Mouse (Mus musculus) liver, embryonic 11.5 days (tissue): Measurements from ENCODE around the gene Panx2. TPM values are rescaled to one million over a fixed set of nuclear protein-coding genes. Genes with fewer than 3 reads are reported as not detected.

Experiments
- ATAC-seq: fragments of 200-750 bp; cut with Nextera tagmentation; replicated peaks from 2 replicates; pipeline ENCODE4 v1.8.0; 2017; ENCODE audit warnings: moderate number of reproducible peaks, mild to moderate bottlenecking, moderate TSS enrichment, moderate library complexity; ENCODE audit not compliant: low FRiP score
- DNase-seq: peaks from one replicate; pipeline ENCODE4 v3.0.0-alpha.2; 2017; ENCODE audit warnings: low spot score
- H3K27ac ChIP-seq: fragments of 300-500 bp; sonication (generic); 2 replicates; pipeline ENCODE4 v1.5.1; 2014; ENCODE audit warnings: mild to moderate bottlenecking, low read depth, low read length, control low read depth
- H3K27me3 ChIP-seq: fragments of 300-500 bp; sonication (generic); replicated peaks from 2 replicates; pipeline ENCODE4 v1.6.1; 2014; ENCODE audit warnings: low read length, mixed read lengths; ENCODE audit not compliant: control insufficient read depth, insufficient read depth
- H3K36me3 ChIP-seq: fragments of 300-500 bp; sonication (generic); 2 replicates; pipeline ENCODE4 v1.6.1; 2014; ENCODE audit warnings: mild to moderate bottlenecking, low read length, moderate library complexity, mixed read lengths; ENCODE audit not compliant: control insufficient read depth, insufficient read depth
- H3K4me1 ChIP-seq: fragments of 300-500 bp; sonication (generic); replicated peaks from 2 replicates; pipeline ENCODE4 v1.6.1; 2014; ENCODE audit warnings: low read length, mixed read lengths; ENCODE audit not compliant: control insufficient read depth, insufficient read depth
- H3K4me2 ChIP-seq: fragments of 300-500 bp; sonication (generic); 2 replicates; pipeline ENCODE4 v1.6.1; 2014; ENCODE audit warnings: mild to moderate bottlenecking, control low read depth, moderate library complexity
- H3K4me3 ChIP-seq: fragments of 300-500 bp; sonication (generic); 2 replicates; pipeline ENCODE4 v1.5.1; 2014; ENCODE audit warnings: low read depth, low read length, control low read depth
- H3K9ac ChIP-seq: fragments of 300-500 bp; sonication (generic); 2 replicates; pipeline ENCODE4 v1.6.1; 2014; ENCODE audit warnings: low read depth, low read length, control low read depth
- H3K9me3 ChIP-seq: fragments of 300-500 bp; sonication (generic); 2 replicates; pipeline ENCODE4 v1.6.1; 2016; ENCODE audit warnings: low read length, inconsistent platforms, mixed read lengths; ENCODE audit not compliant: control insufficient read depth
- WGBS: fragments of 180-500 bp; shearing (Covaris S2); extraction: QIAGEN DNeasy Blood & Tissue Kit; methylation state at CpG from one replicate; pipeline ENCODE4 v1.1.7; 2014; 5-methylcytosine and 5-hydroxymethylcytosine counted together
- polyA plus RNA-seq: library from polyadenylated mRNA; unstranded; fragments of >200 nt; fragmentation: Nextera tagmentation; extraction: Ambion mirVana; gene quantifications from 2 replicates; pipeline ENCODE4 v1.2.1, GENCODE M21; 2014

The Panx2 gene
- polyA plus RNA-seq, 1 experiment from 2014 or later, result 0.21 TPM

DNA sequence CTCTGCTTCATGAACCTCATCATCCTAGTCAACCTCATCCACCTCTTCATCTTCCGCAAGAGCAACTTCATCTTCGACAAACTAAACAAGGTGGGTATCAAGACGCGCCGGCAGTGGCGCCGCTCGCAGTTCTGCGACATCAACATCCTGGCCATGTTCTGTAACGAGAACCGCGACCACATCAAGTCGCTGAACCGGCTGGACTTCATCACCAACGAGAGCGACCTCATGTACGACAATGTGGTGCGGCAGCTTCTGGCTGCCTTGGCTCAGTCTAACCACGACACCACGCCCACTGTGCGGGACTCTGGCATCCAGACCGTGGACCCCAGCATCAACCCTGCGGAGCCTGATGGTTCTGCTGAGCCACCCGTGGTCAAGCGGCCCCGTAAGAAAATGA is 8.7 kb downstream of the Panx2 start:
- no peaks in the 10 kb centered on the region for H3K4me1 ChIP-seq
- no peaks in the 10 kb centered on the region for H3K9me3 ChIP-seq
- no peak overlapping the region for H3K9ac ChIP-seq
- no peak overlapping the region for H3K4me3 ChIP-seq
- no peak for DNase-seq
- H3K27ac ChIP-seq, result no peak overlapping the region
- no peak overlapping the region for H3K4me2 ChIP-seq
- ATAC-seq, result no peak
- WGBS, result 14% methylated on average over 26 of the region's 26 CpGs
- peaks cover 61% of the 10 kb centered on the region for H3K27me3 ChIP-seq
- no peaks in the 10 kb centered on the region for H3K36me3 ChIP-seq

DNA sequence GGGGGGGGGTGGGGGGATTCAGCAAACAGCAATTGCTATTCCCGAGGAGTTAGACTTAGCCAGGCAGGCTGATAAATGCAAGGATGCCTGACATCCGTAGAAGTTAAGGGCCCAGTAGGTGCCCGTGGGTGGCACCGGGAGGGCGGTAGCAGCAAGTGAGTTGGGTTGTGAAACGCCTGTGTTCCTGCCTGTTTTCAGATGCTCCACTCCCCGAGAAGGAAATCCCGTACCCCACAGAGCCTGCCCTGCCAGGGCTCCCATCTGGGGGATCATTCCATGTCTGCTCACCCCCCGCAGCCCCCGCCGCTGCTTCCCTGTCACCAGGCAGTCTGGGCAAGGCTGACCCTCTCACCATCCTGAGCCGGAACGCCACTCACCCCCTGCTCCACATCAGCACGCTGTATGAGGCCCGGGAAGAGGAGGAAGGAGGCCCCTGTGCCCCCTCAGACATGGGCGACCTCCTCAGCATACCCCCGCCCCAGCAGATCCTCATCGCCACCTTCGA is 9.9 kb downstream of the Panx2 start:
- Histone ChIP-seq H3K9ac (no peak overlapping the region), H3K27me3 (peaks cover 60% of the 10 kb centered on the region), H3K4me2 (no peak overlapping the region), H3K36me3 (no peaks in the 10 kb centered on the region), H3K27ac (no peak overlapping the region), H3K9me3 (no peaks in the 10 kb centered on the region), H3K4me1 (no peaks in the 10 kb centered on the region), H3K4me3 (no peak overlapping the region)
- DNase-seq (no peak), ATAC-seq (no peak)
- WGBS, result 69% methylated on average over 19 of the region's 19 CpGs

DNA sequence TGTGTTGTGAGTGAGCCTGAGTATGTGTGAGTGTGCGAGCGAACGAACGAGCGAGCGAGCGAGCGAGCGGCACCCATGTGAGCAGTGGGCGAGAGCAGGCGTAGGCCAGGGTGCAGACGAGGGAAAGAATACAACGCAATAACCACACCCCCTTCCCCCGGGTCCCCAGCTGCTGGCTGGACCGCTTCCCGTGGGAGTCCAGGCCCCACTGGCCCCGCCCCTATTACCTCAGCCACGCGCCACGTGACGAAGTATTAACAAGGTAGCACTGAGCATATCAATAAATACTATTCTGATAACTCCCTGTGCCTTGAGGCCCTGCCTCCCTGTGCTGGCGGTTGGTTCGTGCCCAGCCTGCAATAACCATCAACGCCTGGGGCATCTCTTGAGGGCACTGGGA is 11.1 kb downstream of the Panx2 start:
- Histone ChIP-seq H3K9me3 (no peaks in the 10 kb centered on the region), H3K36me3 (no peaks in the 10 kb centered on the region), H3K27me3 (peaks cover 55% of the 10 kb centered on the region), H3K27ac (no peak overlapping the region), H3K4me1 (no peaks in the 10 kb centered on the region), H3K9ac (no peak overlapping the region), H3K4me3 (no peak overlapping the region), H3K4me2 (no peak overlapping the region)
- no peak for DNase-seq
- WGBS, result 72% methylated on average over 24 of the region's 24 CpGs
- no peak for ATAC-seq

DNA sequence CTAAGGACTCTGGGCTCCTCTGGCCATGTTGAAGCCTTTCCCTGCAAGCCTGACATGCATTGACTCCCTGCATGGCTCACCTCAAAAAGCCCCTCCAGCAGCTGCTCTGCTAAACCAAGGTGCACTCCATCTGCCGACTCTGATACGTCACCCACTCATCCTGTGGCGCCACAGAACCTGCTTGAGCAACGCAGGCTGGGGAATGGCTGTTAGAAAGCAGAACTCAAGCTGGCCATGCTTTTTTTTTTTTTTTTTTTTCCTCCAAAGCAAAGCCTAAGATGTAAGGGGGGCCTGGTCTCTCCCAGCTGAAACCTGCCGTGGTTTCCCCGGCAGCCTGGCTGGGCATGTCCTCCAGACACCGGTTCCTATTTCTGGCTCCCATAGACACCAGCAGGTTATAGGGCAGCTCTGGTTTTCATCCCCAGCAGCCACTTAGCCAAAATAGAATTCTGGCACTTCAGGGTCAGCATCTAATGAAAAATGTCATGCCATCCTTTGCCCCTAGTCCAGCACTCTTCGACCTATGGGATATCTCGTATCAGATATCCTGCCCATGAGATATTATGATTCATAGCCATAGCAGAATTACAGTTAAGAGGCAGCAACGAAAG is 14.6 kb downstream of the Panx2 start:
- H3K4me1 ChIP-seq, result peaks cover 22% of the 10 kb centered on the region
- ATAC-seq (no peak), DNase-seq (no peak)
- no peaks in the 10 kb centered on the region for H3K9me3 ChIP-seq
- WGBS, result 56% methylated on average over 10 of the region's 10 CpGs
- H3K27ac ChIP-seq, result no peak overlapping the region
- H3K4me3 ChIP-seq, result no peak overlapping the region
- H3K27me3 ChIP-seq, result peaks cover 22% of the 10 kb centered on the region
- H3K36me3 ChIP-seq, result no peaks in the 10 kb centered on the region
- H3K4me2 ChIP-seq, result no peak overlapping the region
- no peak overlapping the region for H3K9ac ChIP-seq

DNA sequence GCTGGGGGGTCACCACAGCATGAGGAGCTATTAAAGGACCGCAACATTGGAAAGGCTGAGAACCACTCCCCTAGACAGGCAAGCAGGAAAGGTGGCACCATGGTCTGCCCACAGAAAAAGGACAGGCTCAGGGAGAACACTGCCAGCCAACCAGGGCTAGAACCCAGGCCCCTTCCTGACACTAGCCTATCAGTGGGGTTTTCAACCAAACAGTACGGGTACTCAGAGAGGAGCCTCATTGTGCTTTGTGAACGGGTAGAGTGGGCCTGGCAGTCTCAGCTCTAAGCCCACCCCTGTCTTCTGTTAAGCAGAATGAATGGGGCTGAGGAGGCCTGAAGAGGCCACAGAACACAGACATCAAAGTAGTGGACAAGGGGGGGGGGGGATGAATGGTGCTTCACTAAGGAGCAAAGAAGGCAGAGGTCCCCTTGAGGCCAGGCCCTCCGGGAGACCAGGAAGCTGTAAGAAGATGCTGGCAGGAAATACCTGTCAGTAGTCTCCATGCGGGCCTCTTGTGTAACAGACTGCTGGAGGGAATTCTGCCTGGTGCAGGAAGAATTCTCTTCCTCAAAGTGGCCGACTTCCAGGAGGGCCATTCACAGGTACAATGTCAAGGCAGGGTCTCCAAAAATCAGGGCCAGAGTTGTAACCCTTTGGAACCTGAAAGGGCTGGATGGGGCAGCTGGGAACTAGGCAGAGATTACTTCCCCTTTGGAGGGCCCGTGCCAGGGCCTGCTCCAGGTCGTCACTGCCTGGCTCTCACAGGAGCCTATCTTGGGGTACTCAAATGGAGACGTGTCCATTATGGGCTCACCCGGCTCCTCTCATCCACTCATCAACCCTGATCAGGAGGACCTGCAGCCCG is 15.3 kb downstream of the Panx2 start, which contains the start of gene Trabd:
TSS of gene Trabd (plus strand) at position 512 of the 865 bp plus-strand sequence.
- 35% methylated on average over 11 of the region's 11 CpGs for WGBS
- H3K4me1 ChIP-seq, result peaks cover 22% of the 10 kb centered on the region
- no peak for ATAC-seq

DNA sequence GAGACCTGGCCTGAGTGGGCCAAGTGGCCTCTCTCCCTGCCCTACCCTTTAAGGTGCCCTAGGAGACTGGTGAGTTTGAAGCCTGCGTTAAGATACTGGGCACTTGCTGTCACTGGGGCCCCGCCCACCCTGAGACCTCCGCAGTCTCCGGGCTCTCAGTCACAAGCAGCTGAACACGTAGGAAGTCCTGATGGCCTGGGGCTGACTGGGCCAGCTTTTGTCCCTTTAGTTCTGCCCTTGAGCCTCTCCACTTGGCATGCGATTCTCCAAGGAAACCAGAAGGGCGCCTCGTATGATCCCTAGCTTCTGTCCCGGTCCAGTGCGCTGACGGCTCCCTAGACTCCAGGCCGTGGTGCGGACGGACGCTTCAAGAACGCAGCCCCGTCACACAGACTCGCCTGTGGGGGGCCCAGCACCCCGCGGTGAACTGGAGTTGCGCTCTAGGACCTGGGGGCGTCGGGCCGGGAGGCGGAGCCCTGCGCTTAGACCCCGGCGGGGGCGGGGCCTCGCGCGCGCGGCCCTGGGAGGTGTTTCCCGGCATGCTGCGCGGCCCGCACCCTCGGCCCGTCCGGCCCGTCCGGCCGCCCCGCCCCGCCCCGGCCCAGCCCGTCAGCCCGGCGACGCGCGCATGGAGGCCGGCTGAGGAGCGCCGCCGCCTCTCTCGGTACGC is 16.1 kb downstream of the Panx2 start:
- peak; percentile 87 for ATAC-seq
- peak overlapping the region; percentile 87 for H3K9ac ChIP-seq
- peak; percentile 89 for DNase-seq
- H3K4me1 ChIP-seq, result peaks cover 22% of the 10 kb centered on the region
- peak overlapping the region; percentile 68; the same call in 1 of the 2 replicates for H3K27ac ChIP-seq
- peaks cover 9% of the 10 kb centered on the region for H3K27me3 ChIP-seq
- peak overlapping the region; percentile 95 for H3K4me2 ChIP-seq
- no peaks in the 10 kb centered on the region for H3K36me3 ChIP-seq
- no peaks in the 10 kb centered on the region for H3K9me3 ChIP-seq
- under 1% methylated on average over 46 of the region's 59 CpGs for WGBS
- H3K4me3 ChIP-seq, result peak overlapping the region; percentile 86

More for the DNA sequence above, 15.3 kb downstream of the Panx2 start, which contains the start of gene Trabd:
- Histone ChIP-seq H3K27ac (peak within 1 kb of the TSS; percentile 68; the same call in 1 of the 2 replicates), H3K4me2 (peak within 1 kb of the TSS; percentile 95), H3K9me3 (no peaks in the 10 kb centered on the region), H3K4me3 (peak within 1 kb of the TSS; percentile 86), H3K36me3 (no peaks in the 10 kb centered on the region), H3K9ac (peak within 1 kb of the TSS; percentile 87), H3K27me3 (peaks cover 14% of the 10 kb centered on the region)
- DNase-seq, result no peak

DNA sequence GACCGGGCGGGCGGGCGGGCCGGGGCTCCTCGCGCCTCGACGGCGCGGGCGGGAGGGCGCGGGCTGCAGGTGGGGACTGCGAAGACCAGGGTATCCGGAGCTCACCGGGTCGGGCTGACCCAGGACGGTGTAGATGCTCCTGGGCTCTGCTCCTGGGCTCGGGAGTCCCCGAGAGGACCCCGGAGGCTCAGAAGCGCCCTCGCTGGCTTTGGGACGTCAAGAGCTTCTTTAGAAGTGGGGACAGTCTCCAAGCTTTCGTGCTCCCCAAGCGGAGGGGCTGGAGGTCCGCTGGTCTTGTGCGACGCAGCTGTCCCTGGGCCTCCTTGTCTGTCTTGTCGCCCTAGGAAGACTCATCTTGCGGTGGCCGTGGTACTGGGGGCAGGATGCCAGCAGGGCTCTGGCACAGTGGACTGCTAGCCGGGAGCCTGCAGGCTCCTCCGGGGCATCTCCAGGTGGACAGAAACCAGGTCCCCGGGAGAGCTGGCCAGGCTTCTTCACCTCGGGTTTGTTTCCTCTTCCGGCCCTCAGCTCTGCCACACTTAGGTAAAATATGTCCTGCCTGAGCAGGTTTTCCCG is 16.7 kb downstream of the Panx2 start:
- Histone ChIP-seq H3K9ac (peak overlapping the region; percentile 87), H3K4me3 (peak overlapping the region; percentile 86), H3K36me3 (no peaks in the 10 kb centered on the region), H3K9me3 (no peaks in the 10 kb centered on the region), H3K27me3 (peaks cover 3% of the 10 kb centered on the region; the same call in 1 of the 2 replicates), H3K4me2 (peak overlapping the region; percentile 95), H3K4me1 (peaks cover 22% of the 10 kb centered on the region), H3K27ac (peak overlapping the region; percentile 68; the same call in 1 of the 2 replicates)
- WGBS, result 1% methylated on average over 32 of the region's 39 CpGs
- ATAC-seq (peak; percentile 26; the same call in 1 of the 2 replicates), DNase-seq (peak; percentile 71)

DNA sequence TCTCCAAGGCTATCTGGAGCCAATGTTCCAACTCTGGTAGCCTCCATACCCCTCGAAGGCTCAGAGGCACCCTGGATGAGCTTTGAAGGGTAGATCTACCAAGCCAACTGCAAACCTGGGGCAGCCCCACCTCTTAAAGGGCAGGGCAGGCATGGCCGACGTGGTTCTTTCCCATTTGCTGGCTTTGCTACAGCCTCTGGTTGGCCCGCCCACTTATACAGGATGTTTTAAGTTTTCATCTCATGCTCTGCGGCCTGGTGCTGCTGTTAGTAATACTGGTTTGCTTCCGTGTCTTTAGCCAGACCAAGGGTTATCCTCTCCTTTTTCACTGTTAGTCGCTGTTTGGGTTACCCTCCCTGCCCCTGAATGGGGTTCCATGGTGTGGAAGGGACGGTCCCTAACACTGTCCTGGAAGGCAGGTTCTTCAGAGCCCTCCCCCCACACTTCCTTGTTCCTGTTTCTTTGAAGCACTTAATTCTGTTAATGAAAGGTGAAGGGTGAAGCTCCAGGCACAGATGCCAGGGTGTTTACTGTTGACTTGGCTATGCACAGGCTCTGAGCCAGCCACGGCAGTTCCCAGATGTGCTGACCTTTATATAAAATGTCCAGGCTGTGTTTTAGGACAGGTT is 18.8 kb downstream of the Panx2 start:
- Histone ChIP-seq H3K9me3 (no peaks in the 10 kb centered on the region), H3K4me1 (peaks cover 22% of the 10 kb centered on the region), H3K4me3 (no peak overlapping the region; the same call in 1 of the 2 replicates), H3K27ac (no peak overlapping the region), H3K4me2 (peak overlapping the region; percentile 95), H3K9ac (no peak overlapping the region), H3K27me3 (no peaks in the 10 kb centered on the region), H3K36me3 (peaks cover 6% of the 10 kb centered on the region; the same call in 1 of the 2 replicates)
- DNase-seq (no peak), ATAC-seq (peak; percentile 32)
- WGBS, result 45% methylated on average over 9 of the region's 9 CpGs
